Mouse (Mus musculus) heart, adult 11 months (tissue): Measurements from ENCODE around the gene Aagab.

Experiments
- DNase-seq: peaks from one replicate; pipeline ENCODE4 v3.0.0; 2022

Aagab gene

GRCm38 (mm10) chr9:63678076-63678475 is 75.6 kb downstream of the Aagab start:
- peak; percentile 96 for DNase-seq

- no peak for DNase-seq
Observed at GRCm38 (mm10) chr9:63682301-63682700, 79.8 kb downstream of the Aagab start.

GRCm38 (mm10) chr9:63682943-63683342 is 80.5 kb downstream of the Aagab start:
- no peak for DNase-seq

DNA sequence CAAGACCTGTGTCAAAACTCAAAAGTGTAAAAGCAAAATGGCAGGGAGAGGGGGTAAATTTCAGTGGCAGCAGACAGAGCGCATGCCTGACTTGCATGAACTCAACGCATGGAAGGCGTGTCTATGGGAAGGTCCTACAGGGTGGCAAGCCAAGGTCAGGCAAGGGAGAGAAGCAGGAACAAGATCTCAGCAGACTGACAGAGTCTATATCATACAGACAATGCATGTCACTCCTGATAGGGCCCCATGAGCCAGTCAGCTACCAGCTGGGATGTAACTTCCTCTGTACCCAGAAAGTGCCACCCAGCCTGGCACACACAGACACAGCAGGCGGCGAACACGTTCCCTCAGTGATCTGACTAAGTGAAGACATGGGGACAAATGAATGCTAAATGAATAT is 81.8 kb downstream of the Aagab start:
- DNase-seq = peak; percentile 90

DNA sequence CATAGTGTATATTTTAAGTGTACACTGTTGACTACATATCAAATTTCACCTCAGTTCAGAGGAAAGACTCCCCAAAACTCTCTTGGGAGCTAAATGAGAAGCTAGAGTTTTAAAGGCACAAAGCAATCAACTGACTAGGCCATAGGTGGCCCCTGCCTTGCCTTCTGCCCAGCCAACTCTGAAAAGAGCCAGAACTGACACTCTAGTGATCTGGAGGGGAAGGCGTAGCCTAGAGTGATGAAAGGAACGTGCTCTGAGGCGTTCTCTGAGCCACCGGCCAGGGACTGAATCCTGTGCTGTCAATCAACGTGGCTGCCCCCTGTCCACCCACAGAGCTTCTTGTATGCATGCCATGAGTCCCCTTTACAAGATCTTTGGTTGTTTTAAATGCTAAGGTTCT is 82.9 kb downstream of the Aagab start:
- DNase-seq = no peak

GRCm38 (mm10) chr9:63687413-63688015 is 85.1 kb downstream of the Aagab start:
- DNase-seq = peak; percentile 90

DNA sequence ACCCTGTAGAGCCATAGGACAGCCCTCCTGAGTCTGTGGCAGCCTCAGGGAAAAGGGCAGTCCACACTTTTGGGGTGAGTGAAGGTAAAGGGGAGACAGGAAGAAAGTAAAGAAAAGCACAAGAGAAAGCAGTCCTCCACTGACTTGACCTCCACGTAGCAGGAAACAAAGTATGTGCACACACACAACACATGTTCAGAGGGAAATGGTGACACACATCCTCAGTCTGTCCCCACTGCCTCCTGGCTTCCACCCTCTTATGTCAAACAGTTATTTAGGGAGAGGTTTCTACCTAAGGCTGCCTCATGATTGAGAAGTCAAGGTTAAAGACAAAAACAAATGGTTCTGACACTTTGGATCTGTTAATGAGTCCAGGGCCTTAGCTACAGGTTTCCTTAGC is 88.1 kb downstream of the Aagab start:
- no peak for DNase-seq

GRCm38 (mm10) chr9:63691960-63692359 is 89.5 kb downstream of the Aagab start:
- DNase-seq = no peak
